Mouse (Mus musculus) liver (tissue): Measurements from ENCODE around the gene Sepsecs.
"Not testable (repeated sequence)": the region's sequence is repeated elsewhere in the genome, so short reads cannot be mapped to it uniquely, and the experiment has no call there.

Source experiments
- DNase-seq: peaks from one replicate; pipeline ENCODE4 v3.0.0-alpha.2; 2020; ENCODE audit warnings: mixed read lengths

The Sepsecs gene

GRCm38 (mm10) chr5:52669426-52670191, at the start of gene Sepsecs:
Gene Sepsecs (minus strand): TSS chr5:52669708.
- peak; percentile 93 for DNase-seq

- DNase-seq: no peak
Observed at GRCm38 (mm10) chr5:52716742-52717448, 47.4 kb upstream of the Sepsecs start.

GRCm38 (mm10) chr5:52712704-52713103, 43.2 kb upstream of the Sepsecs start:
- DNase-seq: peak; percentile 66

GRCm38 (mm10) chr5:52704562-52704961, 35.1 kb upstream of the Sepsecs start:
- no peak for DNase-seq

- DNase-seq: not testable (repeated sequence)
Observed at GRCm38 (mm10) chr5:52697882-52698440, 28.5 kb upstream of the Sepsecs start.

GRCm38 (mm10) chr5:52697291-52697690, 27.8 kb upstream of the Sepsecs start:
- no peak for DNase-seq

GRCm38 (mm10) chr5:52687741-52688455, 18.4 kb upstream of the Sepsecs start:
- no peak for DNase-seq

GRCm38 (mm10) chr5:52681111-52681510, 11.6 kb upstream of the Sepsecs start:
- DNase-seq: no peak

GRCm38 (mm10) chr5:52680191-52680590, 10.7 kb upstream of the Sepsecs start:
- no peak for DNase-seq

- DNase-seq: no peak
Observed at GRCm38 (mm10) chr5:52678498-52679070, 9.1 kb upstream of the Sepsecs start.

- DNase-seq: no peak
Observed at GRCm38 (mm10) chr5:52677126-52677525, 7.6 kb upstream of the Sepsecs start.

GRCm38 (mm10) chr5:52674384-52675069, 5.0 kb upstream of the Sepsecs start:
- DNase-seq: no peak

GRCm38 (mm10) chr5:52673341-52673740, 3.8 kb upstream of the Sepsecs start:
- DNase-seq: no peak

- no peak for DNase-seq
Observed at GRCm38 (mm10) chr5:52670745-52671144, 1.2 kb upstream of the Sepsecs start.

- no peak for DNase-seq
Observed at GRCm38 (mm10) chr5:52666766-52667165, 2.7 kb downstream of the Sepsecs start.

- no peak for DNase-seq
Observed at GRCm38 (mm10) chr5:52657957-52658356, 11.6 kb downstream of the Sepsecs start.

GRCm38 (mm10) chr5:52657336-52657735, 12.2 kb downstream of the Sepsecs start:
- DNase-seq: no peak

GRCm38 (mm10) chr5:52655992-52656391, 13.5 kb downstream of the Sepsecs start:
- DNase-seq: no peak

- DNase-seq: no peak
Observed at GRCm38 (mm10) chr5:52654961-52655360, 14.5 kb downstream of the Sepsecs start.

- no peak for DNase-seq
Observed at GRCm38 (mm10) chr5:52652606-52653005, 16.9 kb downstream of the Sepsecs start.

- no peak for DNase-seq
Observed at GRCm38 (mm10) chr5:52652086-52652485, 17.4 kb downstream of the Sepsecs start.
